Mouse (Mus musculus) hindbrain, embryonic 13.5 days (tissue): ENCODE measurements around the gene Calcoco1. TPM values are rescaled to one million over a fixed set of nuclear protein-coding genes. Genes with fewer than 3 reads are reported as not detected.

Experiments used
- microRNA counts: library from miRNA; unstranded; fragments of <30 nt; microRNA quantifications from one replicate; lab custom pipeline; 2016
- microRNA-seq: library from miRNA; unstranded; fragments of <30 nt; microRNA quantifications from one replicate; pipeline ENCODE4, GENCODE M21; 2016
- polyA plus RNA-seq: library from polyadenylated mRNA; unstranded; fragments of >200 nt; fragmentation: Nextera tagmentation; extraction: Ambion mirVana; gene quantifications from 2 replicates; pipeline ENCODE4 v1.2.1, GENCODE M21; 2015

Gene Calcoco1
- polyA plus RNA-seq, 1 experiment from 2014 or later, result 41.8 TPM

MicroRNAs within 50 kb of the gene (microRNA counts, 519-probe panel; counts per million panel counts)
- microRNA mmu-miR-688 (lab: Ali Mortazavi, UCI), result 51.3 counts per million

Small RNAs within 50 kb of the gene (microRNA-seq; reads per million reads assigned to microRNA genes)
- not detected for gene Mir688

Other genes starting within 250 kb of the Calcoco1 start
- 6.3 and 17.2 TPM in 2 replicates for gene Gm10337, start 218.5 kb downstream of the Calcoco1 start, polyA plus RNA-seq
- gene Map3k12, start 205.1 kb downstream of the Calcoco1 start, polyA plus RNA-seq, result 48.9 and 49.6 TPM in 2 replicates
- 94.5 and 94.6 TPM in 2 replicates for gene Tarbp2, start 204.0 kb downstream of the Calcoco1 start, polyA plus RNA-seq
- gene Npff, start 197.2 kb downstream of the Calcoco1 start, polyA plus RNA-seq, result 6.1 and 7.1 TPM in 2 replicates
- not detected in 2 replicates for gene Gm28047, start 97.1 kb downstream of the Calcoco1 start, polyA plus RNA-seq
- gene Atf7, start 96.7 kb downstream of the Calcoco1 start, polyA plus RNA-seq, result 19.7 and 21.1 TPM in 2 replicates
- gene Atp5g2, start 49.8 kb downstream of the Calcoco1 start, polyA plus RNA-seq, result 48.7 and 56.4 TPM in 2 replicates
- not detected in 2 replicates for gene Hoxc13, start 198.9 kb upstream of the Calcoco1 start, polyA plus RNA-seq
- not detected in 2 replicates for gene Hoxc12, start 214.6 kb upstream of the Calcoco1 start, polyA plus RNA-seq
- not detected in 2 replicates for gene Hoxc11, start 232.2 kb upstream of the Calcoco1 start, polyA plus RNA-seq
- gene Hoxc10, start 244.6 kb upstream of the Calcoco1 start, polyA plus RNA-seq, result not detected in 2 replicates
- 32.3 and 39.2 TPM in 2 replicates for gene Hoxc5, start 245.3 kb upstream of the Calcoco1 start, polyA plus RNA-seq